Mouse (Mus musculus): ENCODE measurements around the gene Ppp3ca.

Gene Ppp3ca

GRCm38 (mm10) chr3:136805897-136806296 is 136.0 kb downstream of the Ppp3ca start:
- in situ Hi-C loops (cut with MboI, MseI), result no loop called here

GRCm38 (mm10) chr3:136810271-136810670 is 140.3 kb downstream of the Ppp3ca start:
- in situ Hi-C loops (cut with MboI, MseI), result no loop called here

- in situ Hi-C loops (cut with MboI, MseI), result no loop called here
Measured at GRCm38 (mm10) chr3:136812162-136812561, 142.2 kb downstream of the Ppp3ca start.

GRCm38 (mm10) chr3:136812791-136813190 is 142.9 kb downstream of the Ppp3ca start:
- in situ Hi-C loops (cut with MboI, MseI), result no loop called here

- in situ Hi-C loops (cut with MboI, MseI), result no loop called here
Measured at GRCm38 (mm10) chr3:136813886-136814285, 144.0 kb downstream of the Ppp3ca start.

- in situ Hi-C loops (cut with MboI, MseI), result no loop called here
Measured at GRCm38 (mm10) chr3:136814916-136815315, 145.0 kb downstream of the Ppp3ca start.

GRCm38 (mm10) chr3:136816319-136816718 is 146.4 kb downstream of the Ppp3ca start:
- in situ Hi-C loops (cut with MboI, MseI), result no loop called here

GRCm38 (mm10) chr3:136818997-136819396 is 149.1 kb downstream of the Ppp3ca start:
- in situ Hi-C loops (cut with MboI, MseI), result no loop called here

GRCm38 (mm10) chr3:136821039-136821438 is 151.1 kb downstream of the Ppp3ca start:
- in situ Hi-C loops (cut with MboI, MseI), result no loop called here

GRCm38 (mm10) chr3:136821993-136822392 is 152.1 kb downstream of the Ppp3ca start:
- in situ Hi-C loops (cut with MboI, MseI), result no loop called here

GRCm38 (mm10) chr3:136822431-136822830 is 152.5 kb downstream of the Ppp3ca start:
- in situ Hi-C loops (cut with MboI, MseI), result no loop called here

- in situ Hi-C loops (cut with MboI, MseI), result no loop called here
Measured at GRCm38 (mm10) chr3:136828451-136828850, 158.5 kb downstream of the Ppp3ca start.

GRCm38 (mm10) chr3:136829109-136829508 is 159.2 kb downstream of the Ppp3ca start:
- in situ Hi-C loops (cut with MboI, MseI), result no loop called here

- in situ Hi-C loops (cut with MboI, MseI), result no loop called here
Measured at GRCm38 (mm10) chr3:136830687-136831220, 160.8 kb downstream of the Ppp3ca start.

- in situ Hi-C loops (cut with MboI, MseI), result no loop called here
Measured at GRCm38 (mm10) chr3:136833003-136833745, 163.2 kb downstream of the Ppp3ca start.

- in situ Hi-C loops (cut with MboI, MseI), result no loop called here
Measured at GRCm38 (mm10) chr3:136833893-136834292, 164.0 kb downstream of the Ppp3ca start.

GRCm38 (mm10) chr3:136835851-136836250 is 165.9 kb downstream of the Ppp3ca start:
- in situ Hi-C loops (cut with MboI, MseI), result no loop called here

- in situ Hi-C loops (cut with MboI, MseI), result no loop called here
Measured at GRCm38 (mm10) chr3:136836319-136837193, 166.6 kb downstream of the Ppp3ca start.

- in situ Hi-C loops (cut with MboI, MseI), result no loop called here
Measured at GRCm38 (mm10) chr3:136837589-136837988, 167.7 kb downstream of the Ppp3ca start.

- in situ Hi-C loops (cut with MboI, MseI), result no loop called here
Measured at GRCm38 (mm10) chr3:136841282-136841681, 171.4 kb downstream of the Ppp3ca start.

GRCm38 (mm10) chr3:136842384-136842783 is 172.5 kb downstream of the Ppp3ca start:
- in situ Hi-C loops (cut with MboI, MseI), result no loop called here

GRCm38 (mm10) chr3:136843811-136844491 is 174.0 kb downstream of the Ppp3ca start:
- in situ Hi-C loops (cut with MboI, MseI), result no loop called here

Measured in regulatory T cell (primary cell).